Mouse (Mus musculus): ENCODE results near the gene Tmbim4.

DNA sequence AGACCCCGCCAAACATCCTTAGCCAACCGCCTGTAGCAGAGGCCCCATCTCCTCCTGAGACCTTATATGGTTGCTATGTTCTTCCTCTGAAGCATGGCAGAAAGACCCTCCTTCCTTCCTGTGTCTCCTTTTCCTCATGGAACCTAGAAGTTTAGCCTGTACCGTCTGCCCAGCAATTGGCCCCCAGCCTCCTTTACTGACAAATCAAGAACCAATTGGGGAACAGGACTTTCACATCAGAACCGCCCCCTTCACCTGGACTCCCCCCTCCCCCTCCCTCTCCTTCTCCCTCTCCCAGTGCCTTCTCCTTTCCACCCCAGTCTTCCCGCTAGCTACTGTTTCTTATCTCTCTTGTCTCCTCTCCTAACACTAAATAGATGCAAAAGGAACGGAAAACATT, 38.1 kb downstream of the Tmbim4 start:
- no peak for TF ChIP-seq CTCF (IDR thresholded peaks at IDR 0.05; ENCODE audit: control insufficient read depth, insufficient read depth, insufficient read length)
- no peak for TF ChIP-seq USF1 (IDR thresholded peaks at IDR 0.05; ENCODE audit: low read depth)
- no peak for TF ChIP-seq CEBPB (IDR thresholded peaks at IDR 0.05; ENCODE audit: low read depth)
